ENCODE assay signal across 9 mouse cellular contexts in the genomic region with DNA sequence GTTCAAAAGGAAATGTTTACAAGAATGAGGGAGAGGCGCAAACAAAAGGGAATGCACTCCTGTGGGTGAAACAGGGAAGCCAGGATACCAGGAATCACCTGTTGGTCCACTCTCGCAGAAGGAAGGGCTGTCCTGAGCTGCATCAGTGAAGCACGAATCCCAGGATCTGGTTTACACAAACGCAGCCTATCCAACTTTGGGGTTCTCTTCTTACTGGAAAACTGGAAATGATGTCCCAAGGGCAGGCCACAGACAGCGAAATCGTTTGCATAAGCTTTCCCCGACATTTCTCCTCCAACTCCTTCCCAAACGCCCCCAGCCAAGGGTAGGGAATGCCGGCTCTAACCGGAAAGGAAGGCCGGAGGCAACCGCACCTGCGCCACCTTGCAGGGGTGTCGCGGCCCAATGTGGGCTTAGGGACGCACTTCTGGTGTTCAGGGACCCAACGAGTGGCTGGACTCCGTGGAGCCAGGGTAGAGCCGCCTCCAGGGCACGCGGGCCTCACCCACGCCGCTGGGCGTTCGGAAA. TPM values are rescaled to one million over a fixed set of nuclear protein-coding genes. Genes with fewer than 3 reads are reported as not detected.
DNase-seq lines count a peak whose midpoint lies in the region; ATAC-seq lines count a peak whose summit lies in the region.
"Had no signal": no experiment of that assay in that cellular context is flagged by ENCODE, and none has a peak within 500 bp of the region (broad histone marks: within the 10 kb centered on the region; RNA-seq: fewer than 3 reads in every experiment).

No protein-coding gene starts in this region.

- H3K9ac ChIP-seq in limb, embryonic 12.5 days (replicated peaks): peak overlapping the region; percentile 53
- H3K9ac ChIP-seq in stomach, embryonic 15.5 days: peak overlapping the region; percentile 54; the same call in 1 of the 2 replicates

- H3K4me1 ChIP-seq in megakaryocyte, embryonic 14.5 days: peaks cover 16% of the 10 kb centered on the region
- H3K4me1 ChIP-seq in limb, embryonic 12.5 days (replicated peaks): peaks cover 7% of the 10 kb centered on the region; the same call in 1 of the 2 replicates
- peaks cover 12% of the 10 kb centered on the region; the same call in 1 of the 2 replicates for H3K4me1 ChIP-seq in stomach, embryonic 15.5 days

- peak overlapping the region; percentile 90 for H3K4me3 ChIP-seq in megakaryocyte, embryonic 14.5 days (replicated peaks)
- peak overlapping the region; percentile 52 for H3K4me3 ChIP-seq in limb, embryonic 12.5 days (replicated peaks)
- H3K4me3 ChIP-seq in stomach, embryonic 15.5 days (replicated peaks): peak overlapping the region; percentile 55

- H3K27me3 ChIP-seq in megakaryocyte, embryonic 14.5 days (replicated peaks): peaks cover 88% of the 10 kb centered on the region
- H3K27me3 ChIP-seq in limb, embryonic 12.5 days: peaks cover 68% of the 10 kb centered on the region
- peaks cover 30% of the 10 kb centered on the region for H3K27me3 ChIP-seq in stomach, embryonic 15.5 days (replicated peaks)

- no peak for ATAC-seq in megakaryocyte, adult 5-6 weeks (ENCODE audit: poor library complexity, severe bottlenecking)
- no peak for ATAC-seq in limb, embryonic 12.5 days (ENCODE audit: insufficient number of reproducible peaks, insufficient read depth, low FRiP score, low TSS enrichment, low read depth)
- ATAC-seq in stomach, embryonic 15.5 days (ENCODE audit: insufficient read depth, low FRiP score, low read depth): peak; percentile 32
- no peak for ATAC-seq in monocyte, adult 5-6 weeks (replicated peaks; ENCODE audit: insufficient number of reproducible peaks, low FRiP score, low TSS enrichment, poor library complexity, severe bottlenecking)

- H3K4me2 ChIP-seq in limb, embryonic 12.5 days: peak overlapping the region; percentile 87
- H3K4me2 ChIP-seq in stomach, embryonic 15.5 days: peak overlapping the region; percentile 83

- no peak overlapping the region for H3K27ac ChIP-seq in limb, embryonic 12.5 days
- peak overlapping the region; percentile 87 for H3K27ac ChIP-seq in stomach, embryonic 15.5 days

- peak; percentile 17 for DNase-seq in embryo, embryonic 10.5 days (ENCODE audit: low spot score)
- DNase-seq in embryo, embryonic 10 days (ENCODE audit: low spot score): no peak
- no peak for DNase-seq in right cerebral cortex, postnatal 10 days (ENCODE audit: low spot score in 2 of 2)

- WGBS in limb, embryonic 12.5 days: 6% methylated on average over 25 of the region's 25 CpGs
- WGBS in stomach, embryonic 15.5 days: 6% methylated on average over 25 of the region's 25 CpGs

- H3K36me3 ChIP-seq in megakaryocyte, embryonic 14.5 days (replicated peaks; ENCODE audit: low read length): no peaks in the 10 kb centered on the region
- no peaks in the 10 kb centered on the region for H3K36me3 ChIP-seq in limb, embryonic 12.5 days
- H3K36me3 ChIP-seq in stomach, embryonic 15.5 days: no peaks in the 10 kb centered on the region

- H3K9me3 ChIP-seq in megakaryocyte, embryonic 14.5 days: peaks cover 4% of the 10 kb centered on the region; the same call in 1 of the 2 replicates
- H3K9me3 ChIP-seq in limb, embryonic 12.5 days: no peaks in the 10 kb centered on the region
- no peaks in the 10 kb centered on the region for H3K9me3 ChIP-seq in stomach, embryonic 15.5 days

RNA-seq across cellular contexts. Expression of a gene that starts 0.4 kb away (rescaled TPM):
- polyA plus RNA-seq in megakaryocyte, embryonic 14.5 days (2012; ENCODE audit: insufficient read depth, low replicate concordance): not detected in 2 replicates
- not detected in 2 replicates for total RNA-seq in megakaryocyte, adult 5-6 weeks (2015)
- total RNA-seq in megakaryocyte, adult 5-6 weeks (2017): not detected in 2 replicates
- 7.8 and 9.3 TPM in 2 replicates for polyA plus RNA-seq in limb, embryonic 12.5 days (2016; fragmentation: Nextera tagmentation; extraction: Ambion mirVana)
- 74.8 and 80.2 TPM in 2 replicates for polyA plus RNA-seq in stomach, embryonic 15.5 days (2015; fragmentation: Nextera tagmentation; extraction: Ambion mirVana)
- 1.5 TPM in 1 of 3 replicates, not detected in the others for total RNA-seq in monocyte, adult 5-6 weeks (2017)

RNA-seq across cellular contexts. Expression of a gene that starts 7.0 kb away (rescaled TPM):
- polyA plus RNA-seq in megakaryocyte, embryonic 14.5 days (2012; ENCODE audit: insufficient read depth, low replicate concordance): not detected in 2 replicates
- not detected in 2 replicates for total RNA-seq in megakaryocyte, adult 5-6 weeks (2015)
- not detected in 2 replicates for total RNA-seq in megakaryocyte, adult 5-6 weeks (2017)
- polyA plus RNA-seq in limb, embryonic 12.5 days (2016; fragmentation: Nextera tagmentation; extraction: Ambion mirVana): not detected in 2 replicates
- 3.0 and 4.4 TPM in 2 replicates for polyA plus RNA-seq in stomach, embryonic 15.5 days (2015; fragmentation: Nextera tagmentation; extraction: Ambion mirVana)
- total RNA-seq in monocyte, adult 5-6 weeks (2017): not detected in 3 replicates
- polyA plus RNA-seq: brain, embryonic 14.5 days had no signal

RNA-seq across cellular contexts. Expression of a gene that starts 28.2 kb away (rescaled TPM):
- 2.4 and 23.7 TPM in 2 replicates for polyA plus RNA-seq in megakaryocyte, embryonic 14.5 days (2012; ENCODE audit: insufficient read depth, low replicate concordance)
- total RNA-seq in megakaryocyte, adult 5-6 weeks (2015): 22.8 and 24.1 TPM in 2 replicates
- 46.7 and 50.7 TPM in 2 replicates for total RNA-seq in megakaryocyte, adult 5-6 weeks (2017)
- polyA plus RNA-seq in limb, embryonic 12.5 days (2016; fragmentation: Nextera tagmentation; extraction: Ambion mirVana): 29.2 and 29.6 TPM in 2 replicates
- 18.5 and 19.4 TPM in 2 replicates for polyA plus RNA-seq in stomach, embryonic 15.5 days (2015; fragmentation: Nextera tagmentation; extraction: Ambion mirVana)
- 35.4 to 53.6 TPM (median 46.3 TPM) in 3 replicates for total RNA-seq in monocyte, adult 5-6 weeks (2017)

RNA-seq across cellular contexts. Expression of a gene that starts 28.3 kb away (rescaled TPM):
- polyA plus RNA-seq in megakaryocyte, embryonic 14.5 days (2012; ENCODE audit: insufficient read depth, low replicate concordance): 2.9 and 19.5 TPM in 2 replicates
- 16.4 and 21.6 TPM in 2 replicates for total RNA-seq in megakaryocyte, adult 5-6 weeks (2015)
- total RNA-seq in megakaryocyte, adult 5-6 weeks (2017): 30.7 and 39.8 TPM in 2 replicates
- polyA plus RNA-seq in limb, embryonic 12.5 days (2016; fragmentation: Nextera tagmentation; extraction: Ambion mirVana): 52.5 and 56.7 TPM in 2 replicates
- polyA plus RNA-seq in stomach, embryonic 15.5 days (2015; fragmentation: Nextera tagmentation; extraction: Ambion mirVana): 48.7 and 58.0 TPM in 2 replicates
- total RNA-seq in monocyte, adult 5-6 weeks (2017): 8.2 to 38.8 TPM (median 16.5 TPM) in 3 replicates

RNA-seq across cellular contexts. Expression of a gene that starts 34.3 kb away (rescaled TPM):
- 1.9 TPM in 1 of 2 replicates, not detected in the other for polyA plus RNA-seq in megakaryocyte, embryonic 14.5 days (2012; ENCODE audit: insufficient read depth, low replicate concordance)
- 0.16 and 0.59 TPM in 2 replicates for total RNA-seq in megakaryocyte, adult 5-6 weeks (2015)
- 0.28 and 0.81 TPM in 2 replicates for total RNA-seq in megakaryocyte, adult 5-6 weeks (2017)
- 8.5 TPM in 2 replicates for polyA plus RNA-seq in limb, embryonic 12.5 days (2016; fragmentation: Nextera tagmentation; extraction: Ambion mirVana)
- polyA plus RNA-seq in stomach, embryonic 15.5 days (2015; fragmentation: Nextera tagmentation; extraction: Ambion mirVana): 27.1 and 28.4 TPM in 2 replicates
- 0.48 TPM in 1 of 3 replicates, not detected in the others for total RNA-seq in monocyte, adult 5-6 weeks (2017)
